Mouse (Mus musculus): ENCODE data around the gene Gipc2.
A peak's percentile ranks its signal among the peaks of the same experiment; 100 is the strongest.

- TF ChIP-seq CTCF (IDR thresholded peaks at IDR 0.05; ENCODE audit: borderline replicate concordance, insufficient read depth, low read length) (no peak), POLR2A (IDR thresholded peaks at IDR 0.05; ENCODE audit: low read depth, low read length) (peak; percentile 70)
These were observed 51.2 kb downstream of the Gipc2 start for GRCm38 (mm10) chr3:152114786-152115185.

Data from embryonic fibroblast, embryonic 13.5 days (primary cell).